Mouse (Mus musculus): ENCODE measurements around the gene Prr12. TPM values are rescaled to one million over a fixed set of nuclear protein-coding genes. Genes with fewer than 3 reads are reported as not detected.

Gene Prr12
- polyA plus RNA-seq, 1 experiment from 2014 or later = 15.0 TPM

- 60% methylated on average over 25 of the region's 25 CpGs for WGBS
- H3K4me1 ChIP-seq (replicated peaks; ENCODE audit: control insufficient read depth, insufficient read depth, low read length) = no peaks in the 10 kb centered on the region
- H3K9ac ChIP-seq (ENCODE audit: low read length) = no peak overlapping the region
- no peak for ATAC-seq (replicated peaks; ENCODE audit: low FRiP score, low TSS enrichment, low read depth)
- H3K36me3 ChIP-seq (ENCODE audit: control insufficient read depth, insufficient read depth, low read length) = peaks cover 54% of the 10 kb centered on the region
- no peak overlapping the region for H3K4me2 ChIP-seq (ENCODE audit: low read length)
- no peak overlapping the region for H3K4me3 ChIP-seq (ENCODE audit: low read depth, low read length)
- H3K27ac ChIP-seq (ENCODE audit: low read depth) = no peak overlapping the region
- H3K9me3 ChIP-seq (ENCODE audit: control insufficient read depth, low read length) = no peaks in the 10 kb centered on the region
- no peaks in the 10 kb centered on the region for H3K27me3 ChIP-seq (replicated peaks; ENCODE audit: control insufficient read depth, insufficient read depth, low read length)
- no peak for DNase-seq (ENCODE audit: low spot score)
Observed at GRCm38 (mm10) chr7:45082401-45083299, 30.0 kb upstream of the Prr12 start.

GRCm38 (mm10) chr7:45081016-45081415 is 28.3 kb upstream of the Prr12 start:
- Histone ChIP-seq H3K9me3 (ENCODE audit: control insufficient read depth, low read length) (no peaks in the 10 kb centered on the region), H3K27ac (ENCODE audit: low read depth) (no peak overlapping the region)

GRCm38 (mm10) chr7:45079856-45080255 is 27.2 kb upstream of the Prr12 start:
- peak; percentile 25; the same call in 1 of the 2 replicates for ATAC-seq (replicated peaks; ENCODE audit: low FRiP score, low TSS enrichment, low read depth)
- H3K27me3 ChIP-seq (replicated peaks; ENCODE audit: control insufficient read depth, insufficient read depth, low read length) = no peaks in the 10 kb centered on the region
- H3K9ac ChIP-seq (ENCODE audit: low read length) = no peak overlapping the region
- H3K4me2 ChIP-seq (ENCODE audit: low read length) = no peak overlapping the region
- no peaks in the 10 kb centered on the region for H3K4me1 ChIP-seq (replicated peaks; ENCODE audit: control insufficient read depth, insufficient read depth, low read length)
- peak; percentile 99 for DNase-seq (ENCODE audit: low spot score)
- no peaks in the 10 kb centered on the region for H3K9me3 ChIP-seq (ENCODE audit: control insufficient read depth, low read length)
- peaks cover 57% of the 10 kb centered on the region for H3K36me3 ChIP-seq (ENCODE audit: control insufficient read depth, insufficient read depth, low read length)
- 2% methylated on average over 10 of the region's 10 CpGs for WGBS
- H3K4me3 ChIP-seq (ENCODE audit: low read depth, low read length) = no peak overlapping the region
- no peak overlapping the region for H3K27ac ChIP-seq (ENCODE audit: low read depth)

More at GRCm38 (mm10) chr7:45081016-45081415, 28.3 kb upstream of the Prr12 start:
- 63% methylated on average over 5 of the region's 5 CpGs for WGBS
- DNase-seq (ENCODE audit: low spot score) (no peak), ATAC-seq (replicated peaks; ENCODE audit: low FRiP score, low TSS enrichment, low read depth) (no peak)
- no peak overlapping the region for H3K4me3 ChIP-seq (ENCODE audit: low read depth, low read length)
- no peaks in the 10 kb centered on the region for H3K4me1 ChIP-seq (replicated peaks; ENCODE audit: control insufficient read depth, insufficient read depth, low read length)
- no peak overlapping the region for H3K9ac ChIP-seq (ENCODE audit: low read length)
- no peaks in the 10 kb centered on the region for H3K27me3 ChIP-seq (replicated peaks; ENCODE audit: control insufficient read depth, insufficient read depth, low read length)
- H3K36me3 ChIP-seq (ENCODE audit: control insufficient read depth, insufficient read depth, low read length) = peaks cover 54% of the 10 kb centered on the region
- no peak overlapping the region for H3K4me2 ChIP-seq (ENCODE audit: low read length)

GRCm38 (mm10) chr7:45078513-45078912 is 25.8 kb upstream of the Prr12 start:
- WGBS = 31% methylated on average over 9 of the region's 9 CpGs
- ATAC-seq (replicated peaks; ENCODE audit: low FRiP score, low TSS enrichment, low read depth) (peak; percentile 32; the same call in 1 of the 2 replicates), DNase-seq (ENCODE audit: low spot score) (peak; percentile 82)
- no peak overlapping the region for H3K4me3 ChIP-seq (ENCODE audit: low read depth, low read length)
- H3K27me3 ChIP-seq (replicated peaks; ENCODE audit: control insufficient read depth, insufficient read depth, low read length) = no peaks in the 10 kb centered on the region
- no peaks in the 10 kb centered on the region for H3K4me1 ChIP-seq (replicated peaks; ENCODE audit: control insufficient read depth, insufficient read depth, low read length)
- H3K9ac ChIP-seq (ENCODE audit: low read length) = no peak overlapping the region
- peaks cover 58% of the 10 kb centered on the region for H3K36me3 ChIP-seq (ENCODE audit: control insufficient read depth, insufficient read depth, low read length)
- no peak overlapping the region for H3K4me2 ChIP-seq (ENCODE audit: low read length)
- H3K27ac ChIP-seq (ENCODE audit: low read depth) = no peak overlapping the region
- H3K9me3 ChIP-seq (ENCODE audit: control insufficient read depth, low read length) = no peaks in the 10 kb centered on the region

GRCm38 (mm10) chr7:45077829-45078228 is 25.1 kb upstream of the Prr12 start:
- Histone ChIP-seq H3K9ac (ENCODE audit: low read length) (no peak overlapping the region), H3K36me3 (ENCODE audit: control insufficient read depth, insufficient read depth, low read length) (peaks cover 53% of the 10 kb centered on the region), H3K9me3 (ENCODE audit: control insufficient read depth, low read length) (no peaks in the 10 kb centered on the region), H3K4me2 (ENCODE audit: low read length) (no peak overlapping the region), H3K4me3 (ENCODE audit: low read depth, low read length) (no peak overlapping the region), H3K4me1 (replicated peaks; ENCODE audit: control insufficient read depth, insufficient read depth, low read length) (no peaks in the 10 kb centered on the region), H3K27ac (ENCODE audit: low read depth) (no peak overlapping the region), H3K27me3 (replicated peaks; ENCODE audit: control insufficient read depth, insufficient read depth, low read length) (no peaks in the 10 kb centered on the region)
- DNase-seq (ENCODE audit: low spot score) (no peak), ATAC-seq (replicated peaks; ENCODE audit: low FRiP score, low TSS enrichment, low read depth) (no peak)
- 88% methylated on average over 2 of the region's 2 CpGs for WGBS

- H3K9me3 ChIP-seq (ENCODE audit: control insufficient read depth, low read length) = no peaks in the 10 kb centered on the region
- no peaks in the 10 kb centered on the region for H3K4me1 ChIP-seq (replicated peaks; ENCODE audit: control insufficient read depth, insufficient read depth, low read length)
- ATAC-seq (replicated peaks; ENCODE audit: low FRiP score, low TSS enrichment, low read depth) (no peak), DNase-seq (ENCODE audit: low spot score) (no peak)
- H3K4me2 ChIP-seq (ENCODE audit: low read length) = no peak overlapping the region
- H3K27me3 ChIP-seq (replicated peaks; ENCODE audit: control insufficient read depth, insufficient read depth, low read length) = no peaks in the 10 kb centered on the region
- H3K4me3 ChIP-seq (ENCODE audit: low read depth, low read length) = no peak overlapping the region
- H3K27ac ChIP-seq (ENCODE audit: low read depth) = no peak overlapping the region
- WGBS = 91% methylated on average over 14 of the region's 14 CpGs
- H3K9ac ChIP-seq (ENCODE audit: low read length) = no peak overlapping the region
- H3K36me3 ChIP-seq (ENCODE audit: control insufficient read depth, insufficient read depth, low read length) = peaks cover 48% of the 10 kb centered on the region
Observed at GRCm38 (mm10) chr7:45077322-45077721, 24.6 kb upstream of the Prr12 start.

- Histone ChIP-seq H3K36me3 (ENCODE audit: control insufficient read depth, insufficient read depth, low read length) (peaks cover 45% of the 10 kb centered on the region), H3K4me1 (replicated peaks; ENCODE audit: control insufficient read depth, insufficient read depth, low read length) (no peaks in the 10 kb centered on the region), H3K9ac (ENCODE audit: low read length) (no peak overlapping the region), H3K9me3 (ENCODE audit: control insufficient read depth, low read length) (no peaks in the 10 kb centered on the region), H3K4me2 (ENCODE audit: low read length) (no peak overlapping the region), H3K27me3 (replicated peaks; ENCODE audit: control insufficient read depth, insufficient read depth, low read length) (no peaks in the 10 kb centered on the region), H3K27ac (ENCODE audit: low read depth) (no peak overlapping the region), H3K4me3 (ENCODE audit: low read depth, low read length) (no peak overlapping the region)
- WGBS = 87% methylated on average over 30 of the region's 30 CpGs
- ATAC-seq (replicated peaks; ENCODE audit: low FRiP score, low TSS enrichment, low read depth) (no peak), DNase-seq (ENCODE audit: low spot score) (no peak)
Observed at GRCm38 (mm10) chr7:45076501-45076900, 23.8 kb upstream of the Prr12 start.

- no peak overlapping the region for H3K9ac ChIP-seq (ENCODE audit: low read length)
- 74% methylated on average over 4 of the region's 4 CpGs for WGBS
- ATAC-seq (replicated peaks; ENCODE audit: low FRiP score, low TSS enrichment, low read depth) (no peak), DNase-seq (ENCODE audit: low spot score) (no peak)
- H3K4me3 ChIP-seq (ENCODE audit: low read depth, low read length) = no peak overlapping the region
- peaks cover 45% of the 10 kb centered on the region for H3K36me3 ChIP-seq (ENCODE audit: control insufficient read depth, insufficient read depth, low read length)
- H3K27ac ChIP-seq (ENCODE audit: low read depth) = no peak overlapping the region
- no peak overlapping the region for H3K4me2 ChIP-seq (ENCODE audit: low read length)
- H3K9me3 ChIP-seq (ENCODE audit: control insufficient read depth, low read length) = no peaks in the 10 kb centered on the region
- no peaks in the 10 kb centered on the region for H3K4me1 ChIP-seq (replicated peaks; ENCODE audit: control insufficient read depth, insufficient read depth, low read length)
- H3K27me3 ChIP-seq (replicated peaks; ENCODE audit: control insufficient read depth, insufficient read depth, low read length) = no peaks in the 10 kb centered on the region
Observed at GRCm38 (mm10) chr7:45075405-45075804, 22.7 kb upstream of the Prr12 start.

GRCm38 (mm10) chr7:45073949-45074348 is 21.3 kb upstream of the Prr12 start:
- no peaks in the 10 kb centered on the region for H3K9me3 ChIP-seq (ENCODE audit: control insufficient read depth, low read length)
- no peak overlapping the region for H3K9ac ChIP-seq (ENCODE audit: low read length)
- no peaks in the 10 kb centered on the region for H3K27me3 ChIP-seq (replicated peaks; ENCODE audit: control insufficient read depth, insufficient read depth, low read length)
- no peak overlapping the region for H3K27ac ChIP-seq (ENCODE audit: low read depth)
- no peak for ATAC-seq (replicated peaks; ENCODE audit: low FRiP score, low TSS enrichment, low read depth)
- peaks cover 45% of the 10 kb centered on the region for H3K36me3 ChIP-seq (ENCODE audit: control insufficient read depth, insufficient read depth, low read length)
- H3K4me1 ChIP-seq (replicated peaks; ENCODE audit: control insufficient read depth, insufficient read depth, low read length) = no peaks in the 10 kb centered on the region
- no peak for DNase-seq (ENCODE audit: low spot score)
- no peak overlapping the region for H3K4me2 ChIP-seq (ENCODE audit: low read length)
- no peak overlapping the region for H3K4me3 ChIP-seq (ENCODE audit: low read depth, low read length)
- 95% methylated on average over 12 of the region's 12 CpGs for WGBS

Measured in intestine, embryonic 14.5 days (tissue).